In the genomic region with DNA sequence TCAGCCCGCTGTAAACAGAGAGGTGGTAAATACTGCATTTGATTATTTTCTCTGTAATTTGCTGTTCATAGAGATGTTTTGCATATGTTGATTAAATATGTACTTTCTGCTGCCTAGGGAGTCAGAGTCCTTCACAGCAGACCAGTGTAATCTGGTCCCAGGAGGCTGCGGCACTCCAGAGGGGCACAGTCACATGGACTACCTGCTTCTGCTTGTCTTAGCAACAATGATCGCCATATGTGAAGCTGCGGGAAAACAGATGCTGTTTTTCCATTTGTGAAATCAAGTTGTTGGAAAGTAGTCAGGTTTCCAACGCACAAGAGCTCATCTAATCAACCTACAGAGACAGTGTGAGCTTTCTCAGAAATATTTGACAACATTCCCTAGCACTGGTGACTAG, we compare ENCODE assay signal across 25 mouse cellular contexts.
DNase-seq lines count a peak whose midpoint lies in the region; ATAC-seq and TF ChIP-seq lines count a peak whose summit lies in the region.
"Had no signal": no experiment of that assay in that cellular context is flagged by ENCODE, and none has a peak within 500 bp of the region (broad histone marks: within the 10 kb centered on the region; RNA-seq: fewer than 3 reads in every experiment).

No protein-coding gene starts in this region.

- no peak for TF ChIP-seq CTCF in hindbrain, postnatal 0 days (IDR thresholded peaks at IDR 0.05; ENCODE audit: low read depth)

- H3K9me3 ChIP-seq in embryonic facial prominence, embryonic 14.5 days (ENCODE audit: control insufficient read depth, low read length), result no peaks in the 10 kb centered on the region
- H3K9me3 ChIP-seq in embryonic facial prominence, embryonic 10.5 days, result no peaks in the 10 kb centered on the region
- no peaks in the 10 kb centered on the region for H3K9me3 ChIP-seq in hindbrain, postnatal 0 days (ENCODE audit: low read length)
- H3K9me3 ChIP-seq in hindbrain, embryonic 10.5 days, result no peaks in the 10 kb centered on the region
- H3K9me3 ChIP-seq: heart, embryonic 10.5 days; hindbrain, embryonic 15.5 days; intestine, embryonic 15.5 days; limb, embryonic 10.5 days; midbrain, embryonic 15.5 days; neural tube, embryonic 13.5 days had no signal

- no peak overlapping the region for H3K4me3 ChIP-seq in embryonic facial prominence, embryonic 14.5 days (ENCODE audit: low read depth, low read length)
- H3K4me3 ChIP-seq in embryonic facial prominence, embryonic 10.5 days, result no peak overlapping the region
- H3K4me3 ChIP-seq in hindbrain, postnatal 0 days (ENCODE audit: low read length), result no peak overlapping the region
- H3K4me3 ChIP-seq in hindbrain, embryonic 10.5 days, result no peak overlapping the region
- H3K4me3 ChIP-seq: heart, embryonic 10.5 days; hindbrain, embryonic 15.5 days; intestine, embryonic 15.5 days; limb, embryonic 10.5 days; midbrain, embryonic 15.5 days; myocyte; neural tube, embryonic 13.5 days had no signal

- H3K27ac ChIP-seq in embryonic facial prominence, embryonic 14.5 days (replicated peaks; ENCODE audit: low read depth, low read length), result no peak overlapping the region
- H3K27ac ChIP-seq in embryonic facial prominence, embryonic 10.5 days (replicated peaks), result no peak overlapping the region
- H3K27ac ChIP-seq in hindbrain, postnatal 0 days, result no peak overlapping the region
- H3K27ac ChIP-seq in hindbrain, embryonic 10.5 days, result no peak overlapping the region
- H3K27ac ChIP-seq: heart, embryonic 10.5 days; hindbrain, embryonic 15.5 days; intestine, embryonic 15.5 days; limb, embryonic 10.5 days; midbrain, embryonic 15.5 days; neural tube, embryonic 13.5 days had no signal

- H3K27me3 ChIP-seq in embryonic facial prominence, embryonic 14.5 days (replicated peaks; ENCODE audit: control insufficient read depth, insufficient read depth, low read length), result no peaks in the 10 kb centered on the region
- H3K27me3 ChIP-seq in embryonic facial prominence, embryonic 10.5 days (replicated peaks; ENCODE audit: low read depth, poor library complexity, severe bottlenecking), result no peaks in the 10 kb centered on the region
- H3K27me3 ChIP-seq in hindbrain, postnatal 0 days (ENCODE audit: insufficient read depth, low read length), result no peaks in the 10 kb centered on the region
- no peaks in the 10 kb centered on the region for H3K27me3 ChIP-seq in hindbrain, embryonic 10.5 days (ENCODE audit: insufficient read depth, poor library complexity, severe bottlenecking)
- H3K27me3 ChIP-seq: hindbrain, embryonic 15.5 days; intestine, embryonic 15.5 days; midbrain, embryonic 15.5 days; neural tube, embryonic 13.5 days had no signal

- ATAC-seq in embryonic facial prominence, embryonic 14.5 days (ENCODE audit: low read depth), result no peak
- ATAC-seq in hindbrain, postnatal 0 days, result no peak
- ATAC-seq: CD4-positive, CD25-positive, alpha-beta regulatory T cell, adult 4 months; intestine, embryonic 15.5 days; midbrain, embryonic 15.5 days had no signal

- no peak overlapping the region for H3K4me2 ChIP-seq in embryonic facial prominence, embryonic 14.5 days (ENCODE audit: low read depth, low read length)
- H3K4me2 ChIP-seq in hindbrain, postnatal 0 days (ENCODE audit: low read depth, low read length), result no peak overlapping the region
- H3K4me2 ChIP-seq: hindbrain, embryonic 15.5 days; intestine, embryonic 15.5 days; midbrain, embryonic 15.5 days; neural tube, embryonic 13.5 days had no signal

- peak; percentile 37 for DNase-seq in embryonic facial prominence, embryonic 14.5 days (ENCODE audit: low spot score)
- no peak for DNase-seq in embryonic facial prominence, embryonic 10.5 days (ENCODE audit: low spot score)
- DNase-seq in hindbrain, postnatal 0 days (ENCODE audit: low spot score), result peak; percentile 34
- DNase-seq in hindbrain, embryonic 10.5 days (ENCODE audit: low spot score), result no peak
- DNase-seq in right cerebral cortex, postnatal 25 days, result peak; percentile 14
- no peak for DNase-seq in right cerebral cortex, postnatal 4 days
- no peak for DNase-seq in testis, postnatal 14 days (ENCODE audit: low spot score)
- DNase-seq: adrenal gland, postnatal 25 days; cerebellum, adult 11 months; cerebellum, postnatal 36 days; gastrocnemius, postnatal 10 days; heart, postnatal 4 days; kidney, adult 8-10 months; kidney, postnatal 10 days; liver; lung, postnatal 4 days; retina, postnatal 1 day had no signal

- H3K36me3 ChIP-seq in embryonic facial prominence, embryonic 14.5 days (ENCODE audit: control insufficient read depth, insufficient read depth, low read length), result no peaks in the 10 kb centered on the region
- no peaks in the 10 kb centered on the region for H3K36me3 ChIP-seq in embryonic facial prominence, embryonic 10.5 days (replicated peaks)
- no peaks in the 10 kb centered on the region for H3K36me3 ChIP-seq in hindbrain, postnatal 0 days (ENCODE audit: insufficient read depth, low read length)
- no peaks in the 10 kb centered on the region for H3K36me3 ChIP-seq in hindbrain, embryonic 10.5 days
- H3K36me3 ChIP-seq: heart, embryonic 10.5 days; hindbrain, embryonic 15.5 days; intestine, embryonic 15.5 days; limb, embryonic 10.5 days; midbrain, embryonic 15.5 days; neural tube, embryonic 13.5 days had no signal

- WGBS in embryonic facial prominence, embryonic 14.5 days, result 67% methylated on average over 5 of the region's 5 CpGs
- 83% methylated on average over 5 of the region's 5 CpGs for WGBS in embryonic facial prominence, embryonic 10.5 days
- WGBS in hindbrain, postnatal 0 days, result 64% methylated on average over 5 of the region's 5 CpGs
- 84% methylated on average over 5 of the region's 5 CpGs for WGBS in hindbrain, embryonic 10.5 days

- no peaks in the 10 kb centered on the region for H3K4me1 ChIP-seq in embryonic facial prominence, embryonic 14.5 days (ENCODE audit: control insufficient read depth, insufficient read depth, low read length)
- H3K4me1 ChIP-seq in embryonic facial prominence, embryonic 10.5 days, result no peaks in the 10 kb centered on the region
- H3K4me1 ChIP-seq in hindbrain, postnatal 0 days (ENCODE audit: insufficient read depth, low read length), result no peaks in the 10 kb centered on the region
- H3K4me1 ChIP-seq in hindbrain, embryonic 10.5 days (replicated peaks), result no peaks in the 10 kb centered on the region
- H3K4me1 ChIP-seq: heart, embryonic 10.5 days; hindbrain, embryonic 15.5 days; intestine, embryonic 15.5 days; limb, embryonic 10.5 days; midbrain, embryonic 15.5 days; neural tube, embryonic 13.5 days had no signal

- no peak overlapping the region for H3K9ac ChIP-seq in embryonic facial prominence, embryonic 14.5 days (ENCODE audit: low read depth, low read length)
- no peak overlapping the region for H3K9ac ChIP-seq in hindbrain, postnatal 0 days (replicated peaks; ENCODE audit: low read length)
- H3K9ac ChIP-seq: hindbrain, embryonic 15.5 days; intestine, embryonic 15.5 days; midbrain, embryonic 15.5 days; neural tube, embryonic 13.5 days had no signal

Comparison
In these comparisons a context has a peak if more than half of its experiments do, and no peak if none do; other contexts are left out.
1. DNase-seq: peak in embryonic facial prominence, embryonic 14.5 days (single experiment), hindbrain, postnatal 0 days (single experiment) and right cerebral cortex, postnatal 25 days (single experiment); none in embryonic facial prominence, embryonic 10.5 days (single experiment), hindbrain, embryonic 10.5 days (single experiment), right cerebral cortex, postnatal 4 days (single experiment) and testis, postnatal 14 days (single experiment).